8 mouse cellular contexts compared by ENCODE assay signal in genomic region chr2:172938761-172939638, GRCm38 (mm10). TPM values are rescaled to one million over a fixed set of nuclear protein-coding genes. Genes with fewer than 3 reads are reported as not detected.
DNase-seq lines count a peak whose midpoint lies in the region; ATAC-seq and TF ChIP-seq lines count a peak whose summit lies in the region.

No protein-coding gene starts in this region.

- peak overlapping the region; percentile 21 for H3K4me3 ChIP-seq in cerebellum, adult 2 months (replicated peaks; ENCODE audit: insufficient read depth, low read depth, low read length)
- peak overlapping the region; percentile 79 for H3K4me3 ChIP-seq in heart, embryonic 16.5 days (ENCODE audit: low read length)
- H3K4me3 ChIP-seq in neural tube, embryonic 12.5 days: peak overlapping the region; percentile 49

- 1% methylated on average over 57 of the region's 57 CpGs for WGBS in cerebellum, adult 2 months
- WGBS in heart, embryonic 16.5 days: 1% methylated on average over 57 of the region's 57 CpGs
- WGBS in neural tube, embryonic 12.5 days: under 1% methylated on average over 57 of the region's 57 CpGs

- peaks cover 9% of the 10 kb centered on the region; the same call in 1 of the 2 replicates for H3K27me3 ChIP-seq in cerebellum, adult 2 months (ENCODE audit: control insufficient read depth, insufficient read depth, low read length)
- peaks cover 31% of the 10 kb centered on the region for H3K27me3 ChIP-seq in heart, embryonic 16.5 days (ENCODE audit: control insufficient read depth, insufficient read depth, low read length)
- H3K27me3 ChIP-seq in neural tube, embryonic 12.5 days (replicated peaks): peaks cover 84% of the 10 kb centered on the region

- DNase-seq in cerebellum, adult 2 months: no peak
- DNase-seq in cerebellum, adult 11-12 months: no peak
- peak; percentile 68 for DNase-seq in adrenal gland, postnatal 14 days
- peak; percentile 82 to 91 for DNase-seq in kidney, postnatal 25 days
- no peak for DNase-seq in cerebellum, adult 8-10 months
- no peak for DNase-seq in left cerebral cortex, adult 9 months (ENCODE audit: low spot score in 2 of 2)

- no peaks in the 10 kb centered on the region for H3K9me3 ChIP-seq in heart, embryonic 16.5 days (replicated peaks; ENCODE audit: control insufficient read depth, low read length)
- H3K9me3 ChIP-seq in neural tube, embryonic 12.5 days: no peaks in the 10 kb centered on the region

- no peak for TF ChIP-seq POLR2A in cerebellum, adult 2 months (IDR thresholded peaks at IDR 0.05; ENCODE audit: borderline replicate concordance, insufficient read depth, low read length)

- peak overlapping the region; percentile 90 for H3K4me2 ChIP-seq in heart, embryonic 16.5 days (ENCODE audit: low read depth, low read length)
- peak overlapping the region; percentile 93 for H3K4me2 ChIP-seq in neural tube, embryonic 12.5 days (replicated peaks)

- ATAC-seq in heart, embryonic 16.5 days (replicated peaks; ENCODE audit: extremely low read depth, insufficient read depth, low FRiP score): no peak
- no peak for ATAC-seq in neural tube, embryonic 12.5 days (ENCODE audit: low FRiP score, low read depth)

- H3K9ac ChIP-seq in heart, embryonic 16.5 days (ENCODE audit: low read length): peak overlapping the region; percentile 86
- peak overlapping the region; percentile 58 for H3K9ac ChIP-seq in neural tube, embryonic 12.5 days

- peaks cover 5% of the 10 kb centered on the region; the same call in 1 of the 2 replicates for H3K4me1 ChIP-seq in cerebellum, adult 2 months (ENCODE audit: control insufficient read depth, insufficient read depth, low read length)
- H3K4me1 ChIP-seq in heart, embryonic 16.5 days (ENCODE audit: control insufficient read depth, insufficient read depth, low read length): peaks cover 38% of the 10 kb centered on the region
- peaks cover 70% of the 10 kb centered on the region for H3K4me1 ChIP-seq in neural tube, embryonic 12.5 days

- no peak overlapping the region for H3K27ac ChIP-seq in cerebellum, adult 2 months (ENCODE audit: insufficient read depth, low read length)
- H3K27ac ChIP-seq in heart, embryonic 16.5 days (ENCODE audit: low read length): peak overlapping the region; percentile 94
- no peak overlapping the region for H3K27ac ChIP-seq in neural tube, embryonic 12.5 days

- no peak for TF ChIP-seq CTCF in cerebellum, adult 2 months (IDR thresholded peaks at IDR 0.05; ENCODE audit: borderline replicate concordance, insufficient read depth, low read depth, low read length)

- H3K36me3 ChIP-seq in heart, embryonic 16.5 days (ENCODE audit: control insufficient read depth, insufficient read depth): no peaks in the 10 kb centered on the region
- H3K36me3 ChIP-seq in neural tube, embryonic 12.5 days: no peaks in the 10 kb centered on the region

RNA-seq across cellular contexts. Expression of gene Bmp7, which starts 1.1 kb away (rescaled TPM):
- 3.9 and 6.0 TPM in 2 replicates for polyA plus RNA-seq in cerebellum, adult 2 months (2012; rRNA removed)
- 15.2 and 15.9 TPM in 2 replicates for total RNA-seq in adrenal gland, postnatal 14 days (2021)
- 32.8 and 33.3 TPM in 2 replicates for polyA plus RNA-seq in heart, embryonic 16.5 days (2015; fragmentation: Nextera tagmentation; extraction: Ambion mirVana)
- polyA plus RNA-seq in neural tube, embryonic 12.5 days (2016; fragmentation: Nextera tagmentation; extraction: Ambion mirVana): 14.8 and 16.3 TPM in 2 replicates

RNA-seq across cellular contexts. Expression of gene Spo11, which starts 38.5 kb away (rescaled TPM):
- 0.21 and 0.27 TPM in 2 replicates for polyA plus RNA-seq in cerebellum, adult 2 months (2012; rRNA removed)
- total RNA-seq in adrenal gland, postnatal 14 days (2021): not detected in 2 replicates
- polyA plus RNA-seq in heart, embryonic 16.5 days (2015; fragmentation: Nextera tagmentation; extraction: Ambion mirVana): 0.69 and 1.6 TPM in 2 replicates
- polyA plus RNA-seq in neural tube, embryonic 12.5 days (2016; fragmentation: Nextera tagmentation; extraction: Ambion mirVana): 0.22 and 0.27 TPM in 2 replicates

Comparison
In these comparisons a context has a peak if more than half of its experiments do, and no peak if none do; other contexts are left out.
1. DNase-seq: peak in adrenal gland, postnatal 14 days (single experiment) and kidney, postnatal 25 days (2 of 2); none in cerebellum, adult 2 months (0 of 2), cerebellum, adult 11-12 months (single experiment), cerebellum, adult 8-10 months (single experiment) and left cerebral cortex, adult 9 months (0 of 2).
2. H3K4me3 ChIP-seq: peak in every context shown above with its lines; median percentile 79 in heart, embryonic 16.5 days; 49 in neural tube, embryonic 12.5 days; 21 in cerebellum, adult 2 months.